Mouse (Mus musculus): ENCODE measurements around the gene Olfr462.

- no peak for TF ChIP-seq POLR2A (IDR thresholded peaks at IDR 0.05; ENCODE audit: low read depth, low read length)
- no peak for TF ChIP-seq CTCF (IDR thresholded peaks at IDR 0.05; ENCODE audit: borderline replicate concordance, insufficient read depth, low read length)
Measured at GRCm38 (mm10) chr11:87904331-87904730, 12.3 kb upstream of the Olfr462 start.

Data from embryonic fibroblast, embryonic 13.5 days (primary cell).